Mouse (Mus musculus): ENCODE results near the gene Bpifb2.
"Not testable (repeated sequence)": the region's sequence is repeated elsewhere in the genome, so short reads cannot be mapped to it uniquely, and the experiment has no call there.

Gene Bpifb2

GRCm38 (mm10) chr2:153874745-153875144 is at the start of gene Bpifb2:
Gene Bpifb2 (plus strand): TSS chr2:153875045.
- ATAC-seq (ENCODE audit: insufficient number of reproducible peaks, low FRiP score, low TSS enrichment): no peak

- ATAC-seq (ENCODE audit: insufficient number of reproducible peaks, low FRiP score, low TSS enrichment): not testable (repeated sequence)
Observed at GRCm38 (mm10) chr2:153825900-153826299, 48.9 kb upstream of the Bpifb2 start.

- peak; percentile 98 for ATAC-seq (ENCODE audit: insufficient number of reproducible peaks, low FRiP score, low TSS enrichment)
Observed at GRCm38 (mm10) chr2:153827171-153827830, 47.5 kb upstream of the Bpifb2 start.

GRCm38 (mm10) chr2:153828704-153829103 is 46.1 kb upstream of the Bpifb2 start:
- ATAC-seq (ENCODE audit: insufficient number of reproducible peaks, low FRiP score, low TSS enrichment): no peak

GRCm38 (mm10) chr2:153833291-153833690 is 41.6 kb upstream of the Bpifb2 start:
- no peak for ATAC-seq (ENCODE audit: insufficient number of reproducible peaks, low FRiP score, low TSS enrichment)

GRCm38 (mm10) chr2:153842854-153843253 is 32.0 kb upstream of the Bpifb2 start:
- no peak for ATAC-seq (ENCODE audit: insufficient number of reproducible peaks, low FRiP score, low TSS enrichment)

- ATAC-seq (ENCODE audit: insufficient number of reproducible peaks, low FRiP score, low TSS enrichment): no peak
Observed at GRCm38 (mm10) chr2:153848389-153848788, 26.5 kb upstream of the Bpifb2 start.

- ATAC-seq (ENCODE audit: insufficient number of reproducible peaks, low FRiP score, low TSS enrichment): peak; percentile 36
Observed at GRCm38 (mm10) chr2:153850351-153851029, 24.4 kb upstream of the Bpifb2 start.

GRCm38 (mm10) chr2:153851030-153851360 is 23.9 kb upstream of the Bpifb2 start:
- peak; percentile 45 for ATAC-seq (ENCODE audit: insufficient number of reproducible peaks, low FRiP score, low TSS enrichment)

GRCm38 (mm10) chr2:153853544-153853943 is 21.3 kb upstream of the Bpifb2 start:
- ATAC-seq (ENCODE audit: insufficient number of reproducible peaks, low FRiP score, low TSS enrichment): no peak

GRCm38 (mm10) chr2:153859581-153859980 is 15.3 kb upstream of the Bpifb2 start:
- ATAC-seq (ENCODE audit: insufficient number of reproducible peaks, low FRiP score, low TSS enrichment): peak; percentile 74

GRCm38 (mm10) chr2:153860315-153860714 is 14.5 kb upstream of the Bpifb2 start:
- no peak for ATAC-seq (ENCODE audit: insufficient number of reproducible peaks, low FRiP score, low TSS enrichment)

- ATAC-seq (ENCODE audit: insufficient number of reproducible peaks, low FRiP score, low TSS enrichment): no peak
Observed at GRCm38 (mm10) chr2:153860715-153861114, 14.1 kb upstream of the Bpifb2 start.

GRCm38 (mm10) chr2:153861960-153862359 is 12.9 kb upstream of the Bpifb2 start:
- no peak for ATAC-seq (ENCODE audit: insufficient number of reproducible peaks, low FRiP score, low TSS enrichment)

GRCm38 (mm10) chr2:153870984-153871383 is 3.9 kb upstream of the Bpifb2 start, which contains the start of gene Sun5:
Gene Sun5 (minus strand): TSS chr2:153871084.
- no peak for ATAC-seq (ENCODE audit: insufficient number of reproducible peaks, low FRiP score, low TSS enrichment)

- peak; percentile 31; the same call in 1 of the 2 replicates for ATAC-seq (ENCODE audit: insufficient number of reproducible peaks, low FRiP score, low TSS enrichment)
Observed at GRCm38 (mm10) chr2:153899111-153899510, 24.3 kb downstream of the Bpifb2 start.

GRCm38 (mm10) chr2:153900088-153900487 is 25.2 kb downstream of the Bpifb2 start, which contains the start of gene Bpifb6:
Gene Bpifb6 (plus strand): TSS chr2:153900388.
- no peak for ATAC-seq (ENCODE audit: insufficient number of reproducible peaks, low FRiP score, low TSS enrichment)

GRCm38 (mm10) chr2:153902726-153903125 is 27.9 kb downstream of the Bpifb2 start:
- ATAC-seq (ENCODE audit: insufficient number of reproducible peaks, low FRiP score, low TSS enrichment): peak; percentile 60

GRCm38 (mm10) chr2:153906626-153907025 is 31.8 kb downstream of the Bpifb2 start:
- no peak for ATAC-seq (ENCODE audit: insufficient number of reproducible peaks, low FRiP score, low TSS enrichment)

- no peak for ATAC-seq (ENCODE audit: insufficient number of reproducible peaks, low FRiP score, low TSS enrichment)
Observed at GRCm38 (mm10) chr2:153914151-153914550, 39.3 kb downstream of the Bpifb2 start.

GRCm38 (mm10) chr2:153917930-153918329 is 43.1 kb downstream of the Bpifb2 start, which contains the start of gene Bpifb3:
Gene Bpifb3 (plus strand): TSS chr2:153918230.
- ATAC-seq (ENCODE audit: insufficient number of reproducible peaks, low FRiP score, low TSS enrichment): no peak

GRCm38 (mm10) chr2:153921246-153921645 is 46.4 kb downstream of the Bpifb2 start:
- no peak for ATAC-seq (ENCODE audit: insufficient number of reproducible peaks, low FRiP score, low TSS enrichment)
